Mouse (Mus musculus): ENCODE measurements around the gene Fgfr2.

GRCm38 (mm10) chr7:130978545-130978944 is 2144.6 kb downstream of the Fgfr2 start:
- no peak for TF ChIP-seq CTCF (IDR thresholded peaks at IDR 0.05; ENCODE audit: borderline replicate concordance, insufficient read depth, low read length)
- no peak for TF ChIP-seq POLR2A (IDR thresholded peaks at IDR 0.05; ENCODE audit: low read depth, low read length)
